Mouse (Mus musculus) cortical plate, adult 2 months (tissue): Measurements from ENCODE around the gene 3110040M04Rik. TPM values are rescaled to one million over a fixed set of nuclear protein-coding genes. Genes with fewer than 3 reads are reported as not detected.
"Not testable (repeated sequence)": the region's sequence is repeated elsewhere in the genome, so short reads cannot be mapped to it uniquely, and the experiment has no call there.

Experiments used
- H3K27ac ChIP-seq: fragments of 200-500 bp; 2 replicates; pipeline ENCODE4 v1.5.1; 2012; ENCODE audit warnings: low read length, control low read depth, inconsistent platforms; ENCODE audit not compliant: insufficient read depth
- H3K4me1 ChIP-seq: fragments of 200-500 bp; 2 replicates; pipeline ENCODE4 v1.6.1; 2011; ENCODE audit warnings: low read length; ENCODE audit not compliant: control insufficient read depth, insufficient read depth
- H3K4me3 ChIP-seq: fragments of 200-500 bp; 2 replicates; pipeline ENCODE4 v1.5.1; 2011; ENCODE audit warnings: mild to moderate bottlenecking, low read length, control low read depth; ENCODE audit not compliant: insufficient read depth
- CTCF ChIP-seq: fragments of 200-500 bp; IDR thresholded peaks from 2 replicates; pipeline ENCODE4 v1.5.1; 2011; ENCODE audit warnings: mild to moderate bottlenecking, control low read depth, low read length; ENCODE audit not compliant: insufficient read depth; ENCODE audit errors: extremely low read depth
- POLR2A ChIP-seq: fragments of 200-500 bp; IDR thresholded peaks from 2 replicates; pipeline ENCODE4 v1.6.1; 2011; ENCODE audit warnings: mild to moderate bottlenecking, low read length, control low read depth; ENCODE audit not compliant: insufficient read depth; ENCODE audit errors: extremely low read depth
- polyA plus RNA-seq: library from polyadenylated mRNA; depleted of rRNA; stranded (reverse); fragments of >200 nt; gene quantifications from 2 replicates; pipeline ENCODE4 v1.2.3, GENCODE M21; 2012

3110040M04Rik gene
- polyA plus RNA-seq, 1 experiment = not detected

DNA sequence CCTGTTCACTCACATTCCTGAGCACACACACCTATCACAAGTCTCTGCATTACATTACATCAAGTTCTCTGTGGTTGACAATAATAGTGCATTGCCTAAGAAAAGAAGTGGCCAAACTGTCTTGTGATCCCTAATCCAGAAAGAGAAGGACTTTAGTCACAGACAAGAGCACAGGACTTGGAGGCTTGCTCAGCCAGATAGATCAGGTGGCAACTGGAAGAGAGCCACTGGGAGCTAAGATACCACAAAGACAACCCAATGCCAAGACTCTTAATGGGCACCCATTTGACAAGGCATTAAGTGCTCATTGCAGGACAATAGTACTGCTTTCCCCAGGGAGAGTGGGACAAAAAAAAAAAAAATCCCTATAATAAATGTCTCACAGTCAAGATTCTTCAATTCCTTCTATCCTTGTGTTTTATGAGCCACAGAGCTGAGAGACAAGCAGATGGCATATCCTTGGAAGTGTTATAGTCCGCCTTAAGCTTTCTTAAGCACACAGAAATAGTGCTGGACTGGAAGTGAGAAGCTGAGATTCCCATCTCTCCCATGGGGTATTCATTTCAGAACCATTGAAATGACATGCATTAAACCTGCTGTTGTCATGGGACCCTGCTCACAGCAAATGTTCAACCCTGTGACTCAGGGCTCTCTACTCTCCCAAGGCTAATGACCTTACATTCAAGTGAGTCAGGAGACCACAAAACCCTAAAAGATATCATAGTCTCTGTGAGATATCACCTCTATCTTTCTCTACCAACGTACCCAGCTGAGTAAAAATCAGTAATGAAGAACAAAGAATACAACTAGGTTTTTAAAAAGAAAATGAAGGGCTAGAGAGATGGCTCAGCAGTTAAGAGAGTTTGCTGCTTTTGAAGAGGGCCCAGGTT, 32.1 kb upstream of the 3110040M04Rik start:
- no peak overlapping the region; the same call in 1 of the 2 replicates for H3K27ac ChIP-seq
- TF ChIP-seq POLR2A (no peak), CTCF (no peak)
- no peak overlapping the region for H3K4me3 ChIP-seq
- H3K4me1 ChIP-seq = peaks cover 2% of the 10 kb centered on the region; the same call in 1 of the 2 replicates

DNA sequence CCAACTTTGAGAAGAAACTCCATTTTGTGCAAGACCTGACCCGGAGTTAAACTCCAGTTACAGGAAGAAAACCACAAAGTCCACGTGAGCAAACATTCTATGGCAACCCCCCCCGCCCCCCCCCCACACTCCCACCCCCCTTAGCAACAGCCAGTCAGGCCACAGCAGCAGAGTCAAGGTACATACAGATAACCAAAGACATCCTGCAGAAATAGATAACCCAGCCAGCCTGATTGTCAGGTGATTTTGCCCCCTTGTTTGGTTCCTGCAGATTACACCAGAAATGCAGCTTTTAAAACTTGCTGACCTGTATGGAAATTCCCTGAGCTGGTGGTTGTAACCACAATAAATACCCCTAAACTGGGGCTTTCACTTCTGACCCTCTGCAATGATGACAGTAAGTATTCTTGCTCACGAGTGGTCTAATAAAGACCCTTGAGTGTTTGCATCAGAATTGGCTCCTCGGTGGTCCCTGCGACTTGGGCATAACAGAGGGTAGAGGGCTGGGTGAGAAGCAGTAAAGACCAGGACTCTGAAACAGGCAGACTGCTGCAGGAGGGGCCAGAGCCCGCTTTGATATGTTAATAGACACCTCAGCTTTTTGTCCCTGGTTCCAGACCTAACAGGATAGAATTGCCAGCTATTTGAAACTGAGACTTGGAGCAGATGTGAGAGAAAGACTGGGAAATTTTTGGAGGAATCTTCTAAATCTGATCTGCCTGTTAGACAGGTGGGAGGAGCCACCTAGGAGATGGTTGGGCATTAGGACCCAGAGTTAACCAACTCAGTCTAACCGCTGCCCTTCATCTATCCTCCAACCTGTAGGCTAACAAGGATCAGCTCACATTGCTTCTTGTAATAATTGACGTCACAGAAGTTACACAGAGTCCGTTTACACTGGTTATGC, 26.6 kb upstream of the 3110040M04Rik start:
- no peak overlapping the region for H3K4me3 ChIP-seq
- H3K27ac ChIP-seq = no peak overlapping the region
- no peak for TF ChIP-seq CTCF
- no peak for TF ChIP-seq POLR2A
- no peaks in the 10 kb centered on the region for H3K4me1 ChIP-seq

DNA sequence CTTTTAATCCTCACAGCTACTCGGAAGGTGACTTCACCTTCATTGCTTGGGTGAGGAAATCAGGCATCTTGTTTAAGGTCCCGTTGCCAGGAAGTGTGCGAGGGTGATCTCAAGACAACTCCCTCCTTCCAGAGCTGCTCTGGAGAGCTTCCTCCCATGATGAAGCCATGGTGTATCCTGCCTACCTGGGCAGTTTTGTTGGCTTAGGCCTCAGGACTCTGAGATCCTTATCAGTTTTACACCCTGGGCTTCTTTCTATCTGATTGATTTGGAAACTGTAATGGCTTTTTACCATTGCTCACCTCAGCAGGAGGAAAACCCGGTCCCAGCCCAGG, 26.0 kb upstream of the 3110040M04Rik start:
- Histone ChIP-seq H3K4me1 (no peaks in the 10 kb centered on the region), H3K27ac (no peak overlapping the region), H3K4me3 (no peak overlapping the region)
- TF ChIP-seq POLR2A = no peak
- TF ChIP-seq CTCF = no peak

DNA sequence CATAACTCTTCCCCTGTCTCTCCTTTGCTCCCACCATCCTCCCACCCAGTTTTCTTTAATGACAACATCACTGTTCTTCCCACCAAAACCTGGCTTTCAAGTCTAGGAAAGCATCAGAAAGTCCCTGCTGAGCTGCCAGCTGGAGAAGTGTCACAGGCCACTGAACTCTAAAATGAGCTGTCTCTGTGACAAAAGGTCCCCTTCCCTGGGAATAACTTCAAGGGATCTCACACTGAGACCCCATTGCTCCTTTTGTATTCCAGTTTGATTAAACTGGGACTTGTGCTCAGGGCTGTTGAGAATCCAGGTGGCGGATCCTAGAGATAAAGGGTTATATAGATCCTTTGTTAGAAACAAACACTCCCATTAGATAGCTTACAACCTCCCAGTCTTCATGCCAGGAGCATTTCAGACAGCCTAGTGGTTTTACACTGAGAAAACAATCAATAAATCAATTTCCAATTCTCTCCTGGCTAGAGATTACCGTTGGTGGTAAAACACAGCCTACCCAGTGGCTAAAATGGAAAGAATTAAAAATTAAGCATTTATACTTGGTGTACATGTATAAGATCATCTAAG, 25.3 kb upstream of the 3110040M04Rik start:
- H3K4me1 ChIP-seq = no peaks in the 10 kb centered on the region
- no peak overlapping the region for H3K27ac ChIP-seq
- TF ChIP-seq POLR2A = no peak
- TF ChIP-seq CTCF = no peak
- no peak overlapping the region for H3K4me3 ChIP-seq

DNA sequence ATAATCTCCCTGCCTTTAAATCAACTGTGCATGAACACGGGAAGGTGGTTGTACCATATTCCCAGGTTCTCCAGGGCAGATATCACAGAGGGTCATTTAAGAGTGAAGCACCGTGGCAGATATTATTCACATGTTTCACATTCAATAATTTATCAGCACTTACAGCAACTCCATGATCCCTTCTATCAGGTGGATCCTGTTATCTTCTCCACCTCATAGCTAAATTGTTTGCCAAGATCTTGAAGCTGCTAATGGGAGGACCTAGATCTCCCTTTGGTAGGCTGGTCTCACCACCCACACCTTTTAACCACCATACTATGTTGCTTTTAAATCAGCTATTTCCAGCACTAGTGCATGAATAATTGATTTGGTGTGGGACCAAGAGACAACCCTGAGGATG, 23.8 kb upstream of the 3110040M04Rik start:
- TF ChIP-seq CTCF (no peak), POLR2A (no peak)
- Histone ChIP-seq H3K4me1 (no peaks in the 10 kb centered on the region), H3K4me3 (no peak overlapping the region), H3K27ac (no peak overlapping the region)

DNA sequence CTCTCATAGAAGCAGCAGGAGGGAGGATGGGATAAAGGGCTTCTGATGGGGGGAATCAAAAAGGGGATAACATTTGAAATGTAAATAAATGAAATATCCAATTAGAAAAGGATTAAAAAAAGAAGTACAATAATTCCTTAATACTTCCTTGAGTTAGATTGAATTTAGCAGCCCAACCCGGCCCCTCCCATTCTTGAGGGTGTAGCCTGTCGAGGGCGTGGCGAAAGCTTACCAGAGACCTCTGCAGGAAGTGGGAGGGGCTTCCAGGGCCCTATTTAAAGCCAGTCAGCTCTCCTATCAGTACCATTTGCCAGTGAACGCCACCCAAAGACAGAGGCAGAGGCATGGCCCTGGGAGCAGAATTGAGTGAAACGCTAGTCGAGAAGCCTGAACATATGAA, 21.7 kb upstream of the 3110040M04Rik start, which contains the start of gene Gm47985:
Gm47985 (plus strand) TSS at position 272 of the 400 bp plus-strand sequence.
- not testable (repeated sequence) for H3K27ac ChIP-seq, H3K4me3 ChIP-seq, H3K4me1 ChIP-seq

DNA sequence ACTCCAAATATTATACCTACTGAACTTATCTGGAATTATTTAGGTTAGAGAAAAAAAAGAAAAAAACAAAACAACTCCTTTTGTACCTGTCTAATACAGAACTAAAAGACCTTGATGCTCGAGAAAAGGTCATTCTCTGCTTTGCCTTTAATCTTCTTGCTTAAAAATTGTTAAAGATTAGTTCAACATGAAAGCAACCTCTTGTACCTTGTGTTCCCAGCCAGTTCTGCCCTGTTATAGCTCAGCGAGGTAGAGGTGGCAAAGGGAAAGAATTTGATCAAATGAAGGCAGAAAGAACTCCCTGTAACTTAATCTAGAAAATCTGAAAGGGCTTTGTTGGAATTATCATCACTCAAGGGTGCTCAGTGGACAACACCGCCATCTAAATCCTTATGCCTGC, 17.7 kb upstream of the 3110040M04Rik start:
- H3K27ac ChIP-seq, H3K4me3 ChIP-seq, H3K4me1 ChIP-seq: not testable (repeated sequence)

DNA sequence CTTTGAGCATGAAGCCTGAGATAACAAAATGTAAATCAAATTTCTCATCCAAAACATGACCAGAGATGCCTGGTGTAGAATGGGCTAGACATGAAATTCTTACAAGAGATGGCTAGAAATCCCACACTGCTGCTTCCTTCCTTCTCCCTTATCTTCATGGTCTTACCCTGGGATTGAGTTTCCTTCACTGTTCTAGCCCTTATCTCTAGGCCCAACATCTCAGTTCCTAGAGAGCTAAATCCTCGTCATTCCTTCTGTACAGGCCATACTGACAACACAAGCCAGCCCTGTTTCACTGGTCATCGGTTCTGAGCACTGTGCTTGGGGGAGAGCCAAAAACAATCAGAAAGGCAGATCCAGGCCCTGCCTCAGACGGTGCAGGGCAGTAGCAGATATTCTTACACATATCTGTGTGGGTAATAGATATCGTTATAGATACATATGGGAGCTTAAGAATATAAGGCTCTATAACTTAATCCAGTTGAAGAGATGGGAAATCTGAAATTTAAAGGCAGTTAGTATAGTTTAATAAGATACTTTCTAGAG, 17.0 kb upstream of the 3110040M04Rik start:
- not testable (repeated sequence) for H3K27ac ChIP-seq

DNA sequence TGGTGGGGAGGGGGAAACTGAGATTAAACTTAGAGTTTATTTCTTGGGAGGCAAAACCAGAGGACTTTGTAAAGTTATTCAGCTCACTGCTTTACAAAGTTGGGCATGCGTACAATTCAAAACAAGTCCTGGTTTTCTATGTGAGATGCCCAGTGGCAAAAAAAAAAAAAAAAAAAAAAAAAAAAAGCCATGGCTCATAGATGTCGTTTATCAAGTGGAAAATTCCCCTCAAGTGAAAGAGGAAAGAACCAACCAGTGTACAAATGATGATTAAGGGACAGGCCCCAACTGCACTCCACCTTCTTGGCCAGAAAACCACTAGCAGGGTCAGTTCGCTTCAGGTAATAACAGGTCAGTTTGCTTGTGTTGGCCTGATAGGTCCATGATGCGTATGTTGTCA, 15.5 kb upstream of the 3110040M04Rik start:
- Histone ChIP-seq H3K4me1 (no peaks in the 10 kb centered on the region), H3K4me3 (no peak overlapping the region), H3K27ac (no peak overlapping the region)
- TF ChIP-seq POLR2A = no peak
- TF ChIP-seq CTCF = no peak

More for the DNA sequence above, 17.0 kb upstream of the 3110040M04Rik start:
- not testable (repeated sequence) for H3K4me3 ChIP-seq, H3K4me1 ChIP-seq

DNA sequence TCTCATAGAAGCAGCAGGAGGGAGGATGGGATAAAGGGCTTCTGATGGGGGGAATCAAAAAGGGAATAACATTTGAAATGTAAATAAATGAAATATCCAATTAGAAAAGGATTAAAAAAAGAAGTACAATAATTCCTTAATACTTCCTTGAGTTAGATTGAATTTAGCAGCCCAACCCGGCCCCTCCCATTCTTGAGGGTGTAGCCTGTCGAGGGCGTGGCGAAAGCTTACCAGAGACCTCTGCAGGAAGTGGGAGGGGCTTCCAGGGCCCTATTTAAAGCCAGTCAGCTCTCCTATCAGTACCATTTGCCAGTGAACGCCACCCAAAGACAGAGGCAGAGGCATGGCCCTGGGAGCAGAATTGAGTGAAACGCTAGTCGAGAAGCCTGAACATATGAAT, 11.8 kb upstream of the 3110040M04Rik start, which contains the start of gene Gm8947:
Gm8947 (plus strand) TSS at position 302 of the 400 bp plus-strand sequence.
- not testable (repeated sequence) for H3K4me1 ChIP-seq, H3K27ac ChIP-seq, H3K4me3 ChIP-seq

DNA sequence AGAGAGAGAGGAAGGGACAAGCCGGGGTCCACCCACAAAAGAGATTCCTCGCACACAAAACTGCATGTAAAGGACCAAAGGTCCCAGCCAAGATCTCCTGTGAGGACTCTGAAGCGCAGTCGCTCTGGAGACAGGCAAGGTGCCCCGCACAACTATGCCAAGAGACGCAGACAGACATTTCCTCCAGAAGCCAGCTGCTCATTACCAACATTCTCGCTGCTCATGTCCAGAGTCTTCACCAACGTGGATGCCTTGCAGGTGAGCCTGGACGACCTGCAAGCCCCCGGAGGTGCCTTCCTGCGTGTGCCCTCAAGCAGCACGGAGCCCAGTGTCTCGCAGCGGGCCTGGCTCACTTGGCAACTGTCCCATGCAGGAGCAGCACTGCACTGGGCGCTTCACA, 11.2 kb upstream of the 3110040M04Rik start:
- H3K4me3 ChIP-seq, H3K27ac ChIP-seq, H3K4me1 ChIP-seq: not testable (repeated sequence)

DNA sequence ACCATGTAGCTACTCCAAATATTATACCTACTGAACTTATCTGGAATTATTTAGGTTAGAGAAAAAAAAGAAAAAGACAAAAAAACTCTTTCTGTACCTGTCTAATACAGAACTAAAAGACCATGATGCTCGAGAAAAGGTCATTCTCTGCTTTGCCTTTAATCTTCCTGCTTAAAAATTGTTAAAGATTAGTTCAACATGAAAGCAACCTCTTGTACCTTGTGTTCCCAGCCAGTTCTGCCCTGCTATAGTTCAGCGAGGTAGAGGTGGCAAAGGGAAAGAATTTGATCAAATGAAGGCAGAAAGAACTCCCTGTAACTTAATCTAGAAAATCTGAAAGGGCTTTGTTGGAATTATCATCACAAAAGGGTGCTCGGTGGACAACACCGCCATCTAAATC, 7.9 kb upstream of the 3110040M04Rik start:
- not testable (repeated sequence) for H3K4me1 ChIP-seq, H3K27ac ChIP-seq, H3K4me3 ChIP-seq

DNA sequence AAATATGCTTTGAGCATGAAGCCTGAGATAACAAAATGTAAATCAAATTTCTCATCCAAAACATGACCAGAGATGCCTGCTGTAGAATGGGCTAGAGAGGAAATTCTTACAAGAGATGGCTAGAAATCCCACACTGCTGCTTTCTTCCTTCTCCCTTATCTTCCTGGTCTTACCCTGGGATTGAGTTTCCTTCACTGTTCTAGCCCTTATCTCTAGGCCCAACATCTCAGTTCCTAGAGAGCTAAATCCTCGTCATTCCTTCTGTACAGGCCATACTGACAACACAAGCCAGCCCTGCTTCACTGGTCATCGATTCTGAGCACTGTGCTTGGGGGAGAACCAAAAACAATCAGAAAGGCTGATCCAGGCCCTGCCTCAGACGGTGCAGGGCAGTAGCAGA, 7.2 kb upstream of the 3110040M04Rik start:
- not testable (repeated sequence) for H3K4me1 ChIP-seq, H3K27ac ChIP-seq, H3K4me3 ChIP-seq

DNA sequence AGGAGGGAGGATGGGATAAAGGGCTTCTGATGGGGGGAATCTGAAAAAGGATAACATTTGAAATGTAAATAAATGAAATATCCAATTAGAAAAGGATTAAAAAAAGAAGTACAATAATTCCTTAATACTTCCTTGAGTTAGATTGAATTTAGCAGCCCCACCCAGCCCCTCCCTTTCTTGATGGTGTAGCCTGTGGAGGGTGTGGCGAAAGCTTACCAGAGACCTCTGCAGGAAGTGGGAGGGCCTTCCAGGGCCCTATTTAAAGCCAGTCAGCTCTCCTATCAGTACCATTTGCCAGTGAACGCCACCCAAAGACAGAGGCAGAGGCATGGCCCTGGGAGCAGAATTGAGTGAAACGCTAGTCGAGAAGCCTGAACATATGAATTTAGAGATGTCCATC, 5.8 kb upstream of the 3110040M04Rik start, which contains the start of gene Gm47995:
Gm47995 (plus strand) TSS at position 329 of the 400 bp plus-strand sequence.
- not testable (repeated sequence) for H3K4me1 ChIP-seq, H3K27ac ChIP-seq, H3K4me3 ChIP-seq
